Mouse (Mus musculus): Measurements from ENCODE around the gene Aagab.

- TF ChIP-seq EP300 (IDR thresholded peaks at IDR 0.05; ENCODE audit: low read depth) (no peak), CTCF (IDR thresholded peaks at IDR 0.05; ENCODE audit: low read depth) (no peak)
Observed at GRCm38 (mm10) chr9:63623895-63624569, 21.6 kb downstream of the Aagab start.

All from liver, postnatal 0 days (tissue).